Mouse (Mus musculus): ENCODE results near the gene Bcam.

GRCm38 (mm10) chr7:19809369-19809768, 38.6 kb upstream of the Bcam start:
- TF ChIP-seq CTCF (IDR thresholded peaks at IDR 0.05) (no peak), POLR2A (IDR thresholded peaks at IDR 0.05; ENCODE audit: insufficient read depth, low read depth, low read length) (peak; percentile 42; the same call in 1 of the 2 replicates), EP300 (IDR thresholded peaks at IDR 0.05; ENCODE audit: insufficient read depth, low read depth, low read length) (peak; percentile 42; the same call in 1 of the 2 replicates)

Measured in heart, adult 2 months (tissue).